ENCODE assay signal across 31 mouse cellular contexts in genomic region chr2:56196449-56196848, GRCm38 (mm10).
DNase-seq lines count a peak whose midpoint lies in the region; ATAC-seq lines count a peak whose summit lies in the region.
"Had no signal": no experiment of that assay in that cellular context is flagged by ENCODE, and none has a peak within 500 bp of the region (broad histone marks: within the 10 kb centered on the region; RNA-seq: fewer than 3 reads in every experiment).

No protein-coding gene starts in this region.

- H3K27me3 ChIP-seq in heart, embryonic 12.5 days (replicated peaks): no peaks in the 10 kb centered on the region
- H3K27me3 ChIP-seq: CH12.LX; forebrain, embryonic 13.5 days; heart, embryonic 15.5 days; hindbrain, embryonic 13.5 days; intestine, embryonic 15.5 days; Patski had no signal

- H3K9ac ChIP-seq in heart, embryonic 12.5 days: no peak overlapping the region
- H3K9ac ChIP-seq: forebrain, embryonic 13.5 days; heart, embryonic 15.5 days; hindbrain, embryonic 13.5 days; intestine, embryonic 15.5 days had no signal

- no peaks in the 10 kb centered on the region for H3K9me3 ChIP-seq in heart, embryonic 12.5 days (replicated peaks)
- H3K9me3 ChIP-seq: forebrain, embryonic 10.5 days; forebrain, embryonic 13.5 days; G1E; heart, embryonic 15.5 days; hindbrain, embryonic 10.5 days; hindbrain, embryonic 13.5 days; intestine, embryonic 15.5 days had no signal

- 73% methylated on average over 8 of the region's 8 CpGs for WGBS in heart, embryonic 12.5 days

- no peak overlapping the region for H3K27ac ChIP-seq in heart, embryonic 12.5 days (ENCODE audit: poor library complexity, severe bottlenecking)
- H3K27ac ChIP-seq: forebrain, embryonic 10.5 days; forebrain, embryonic 13.5 days; gastrocnemius, adult 2 months; heart, embryonic 15.5 days; hindbrain, embryonic 10.5 days; hindbrain, embryonic 13.5 days; intestine, embryonic 15.5 days had no signal

- intact Hi-C loops in left cerebral cortex, postnatal 25 days (cut with DNase I): no loop called here

- DNase-seq in cerebellum, postnatal 25 days: peak; percentile 4 to 20
- DNase-seq in cerebellum, postnatal 4 days (ENCODE audit: low spot score in 2 of 2): no peak
- DNase-seq in left cerebral cortex, adult 18-20 months (ENCODE audit: low spot score in 2 of 2): peak; percentile 2 to 4
- no peak for DNase-seq in left cerebral cortex, adult 11 months (ENCODE audit: low spot score)
- DNase-seq in right cerebral cortex, adult 2 months (ENCODE audit: low spot score in 2 of 2): peak; percentile 6 to 11
- no peak for DNase-seq in right cerebral cortex, postnatal 4 days
- peak; percentile 4 to 67 for DNase-seq in left cerebral cortex, postnatal 25 days (ENCODE audit: low spot score in 2 of 2)
- DNase-seq: adrenal gland, adult 2 months; adrenal gland, postnatal 14 days; B cell, adult 2 months; cerebellum, adult 11-12 months; cerebellum, adult 8-10 months; cerebellum, postnatal 36 days; gastrocnemius, adult 2 months; gastrocnemius, postnatal 14 days; heart, adult 11 months; heart, postnatal 10 days; heart, postnatal 36 days had no signal

- H3K4me2 ChIP-seq in heart, embryonic 12.5 days: no peak overlapping the region
- H3K4me2 ChIP-seq: forebrain, embryonic 13.5 days; heart, embryonic 11.5 days; heart, embryonic 15.5 days; hindbrain, embryonic 13.5 days; intestine, embryonic 15.5 days had no signal

- H3K4me3 ChIP-seq in heart, embryonic 12.5 days: no peak overlapping the region
- H3K4me3 ChIP-seq: forebrain, embryonic 10.5 days; forebrain, embryonic 13.5 days; gastrocnemius, adult 2 months; heart, embryonic 15.5 days; hindbrain, embryonic 10.5 days; hindbrain, embryonic 13.5 days; intestine, embryonic 15.5 days had no signal

- no peaks in the 10 kb centered on the region for H3K36me3 ChIP-seq in heart, embryonic 12.5 days
- H3K36me3 ChIP-seq: forebrain, embryonic 10.5 days; G1E; heart, embryonic 15.5 days; hindbrain, embryonic 10.5 days; hindbrain, embryonic 13.5 days; intestine, embryonic 15.5 days had no signal

- ATAC-seq in heart, embryonic 12.5 days (ENCODE audit: insufficient number of reproducible peaks, low FRiP score): no peak
- ATAC-seq: forebrain, embryonic 13.5 days; forebrain, embryonic 16.5 days; hindbrain, embryonic 16.5 days; intestine, embryonic 15.5 days; Patski had no signal

- H3K4me1 ChIP-seq in heart, embryonic 12.5 days (replicated peaks): no peaks in the 10 kb centered on the region
- H3K4me1 ChIP-seq: forebrain, embryonic 10.5 days; forebrain, embryonic 13.5 days; heart, embryonic 15.5 days; hindbrain, embryonic 10.5 days; hindbrain, embryonic 13.5 days; intestine, embryonic 15.5 days had no signal

Comparison
In these comparisons a context has a peak if more than half of its experiments do, and no peak if none do; other contexts are left out.
1. DNase-seq: peak in cerebellum, postnatal 25 days (2 of 2), left cerebral cortex, adult 18-20 months (2 of 2), right cerebral cortex, adult 2 months (2 of 2) and left cerebral cortex, postnatal 25 days (2 of 2); none in cerebellum, postnatal 4 days (0 of 2), left cerebral cortex, adult 11 months (single experiment) and right cerebral cortex, postnatal 4 days (single experiment).